Mouse (Mus musculus) ovary, postnatal 36 days (tissue): ENCODE measurements around the gene Irx6.

Experiments used
- DNase-seq: peaks from one replicate; pipeline ENCODE4 v3.0.0; 2022; ENCODE audit warnings: low spot score, mixed read lengths

The Irx6 gene

DNA sequence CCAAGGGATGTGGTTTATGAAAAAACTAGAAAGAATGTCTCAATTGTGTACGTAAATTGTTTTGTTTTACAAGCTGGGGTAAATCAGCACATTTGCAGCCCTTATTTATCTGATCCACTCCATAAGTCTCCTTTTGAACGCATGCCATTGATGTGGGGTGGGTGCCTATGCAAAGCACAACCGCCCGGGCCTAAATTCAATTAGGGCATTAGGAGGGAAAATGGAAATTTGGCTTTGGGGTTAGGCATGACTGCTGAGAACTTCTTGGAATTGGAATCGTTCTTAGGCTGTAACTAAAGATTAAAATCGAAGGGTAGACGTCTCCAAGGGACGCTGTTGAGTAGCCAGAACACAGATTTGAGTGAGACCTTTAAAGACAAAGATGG, 47.8 kb downstream of the Irx6 start:
- DNase-seq = no peak

DNA sequence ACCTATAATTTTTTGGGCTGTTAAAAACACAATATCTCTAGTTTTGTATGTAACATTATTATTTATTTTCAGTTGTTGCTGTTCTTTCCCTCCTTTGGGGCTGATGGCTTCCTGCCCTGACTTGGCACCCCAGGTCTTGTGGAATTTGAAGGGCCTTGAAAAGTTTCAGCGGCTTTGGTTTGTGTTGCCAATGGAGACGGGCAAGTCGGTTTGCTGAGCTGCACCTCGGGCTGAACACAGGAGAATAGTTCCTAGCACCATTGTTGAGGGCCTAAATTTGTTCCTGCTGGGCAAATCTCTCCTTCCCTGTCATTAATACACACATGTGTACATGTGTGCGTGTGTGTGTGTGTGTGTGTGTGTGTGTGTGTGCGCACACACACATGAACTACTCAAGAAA, 49.2 kb downstream of the Irx6 start:
- DNase-seq = peak; percentile 28

DNA sequence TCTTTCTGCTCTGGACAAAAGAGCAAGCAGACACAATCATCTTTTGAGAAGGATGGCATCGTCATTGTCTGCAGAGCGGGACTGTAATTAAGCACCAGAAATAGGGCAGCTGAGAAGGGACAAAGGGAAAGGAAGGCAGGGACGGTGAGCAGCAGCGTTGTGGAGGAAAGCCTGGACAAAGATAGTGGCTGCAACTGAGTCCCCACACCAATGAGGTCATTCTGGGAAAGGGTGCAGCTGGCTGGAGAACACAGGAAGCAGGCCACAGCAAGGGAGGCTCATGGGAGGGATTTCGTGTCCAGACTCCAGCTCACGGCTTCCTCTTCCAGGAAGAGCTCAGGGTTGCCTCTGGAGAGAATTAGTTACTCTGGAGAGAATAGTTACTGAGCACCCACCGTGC, 49.9 kb downstream of the Irx6 start:
- DNase-seq = no peak

DNA sequence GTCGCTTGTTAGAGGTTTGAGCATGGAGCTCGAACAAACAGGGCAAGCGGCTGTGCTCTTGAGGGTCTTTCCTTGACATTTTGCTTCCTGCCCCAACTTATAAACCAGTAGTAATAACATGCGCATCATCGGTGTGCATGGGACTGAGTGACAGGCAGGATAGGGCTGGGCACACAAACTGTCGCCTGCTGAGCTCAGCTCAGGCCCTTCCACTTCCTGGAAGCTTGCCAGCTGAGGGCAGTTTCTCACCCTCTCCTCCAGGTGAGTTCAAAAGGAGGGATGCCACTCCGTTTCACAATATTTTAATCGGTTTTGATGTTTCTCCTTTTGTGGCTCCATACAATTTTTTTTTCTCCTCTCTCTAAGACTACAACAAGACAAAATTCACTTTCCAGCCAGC, 50.3 kb downstream of the Irx6 start:
- no peak for DNase-seq
